Mouse (Mus musculus) lung, adult 2 months (tissue): ENCODE measurements at regions not wholly inside any gene's neighbourhood (a gene's known extent, or its start where the extent isn't known, plus 50 kb on each side); places are given as distances from the start of the nearest gene placed in this dataset.

Experiments
- CTCF ChIP-seq: fragments of 200-500 bp; IDR thresholded peaks from 2 replicates; pipeline ENCODE4 v1.5.1; 2011; ENCODE audit warnings: mild to moderate bottlenecking, low read length, control low read depth; ENCODE audit not compliant: insufficient read depth
- POLR2A ChIP-seq: fragments of 200-500 bp; IDR thresholded peaks from 2 replicates; pipeline ENCODE4 v1.6.1; 2011; ENCODE audit warnings: low read depth, mild to moderate bottlenecking, control low read depth, low read length, borderline replicate concordance; ENCODE audit errors: extremely low read depth

DNA sequence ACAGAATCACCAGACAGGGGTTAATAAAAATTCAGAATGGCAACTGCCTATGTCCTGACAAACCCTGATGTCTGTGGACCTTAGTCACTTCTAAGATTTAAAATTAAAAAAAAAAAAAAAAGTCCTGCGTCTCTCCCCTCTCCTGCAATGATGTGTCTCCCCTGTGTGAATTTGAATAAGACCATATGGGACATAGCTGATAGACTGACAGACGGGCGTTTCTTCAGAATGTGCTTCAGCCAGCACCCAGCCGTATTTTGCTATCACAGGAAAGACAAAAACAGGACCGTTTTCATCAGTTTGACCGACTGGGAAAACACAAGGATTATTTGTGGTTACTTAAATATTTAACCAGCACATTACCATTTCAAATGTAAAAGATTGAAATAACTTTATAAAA lies 61.4 kb upstream of the Tmco5 start:
- no peak for TF ChIP-seq CTCF
- TF ChIP-seq POLR2A: no peak
